Mouse (Mus musculus) adrenal gland, postnatal 25 days (tissue): Measurements from ENCODE around the gene Tbl1xr1. TPM values are rescaled to one million over a fixed set of nuclear protein-coding genes. Genes with fewer than 3 reads are reported as not detected.

ENCODE experiments used
- DNase-seq: peaks from one replicate; pipeline ENCODE4 v3.0.0; 2021; ENCODE audit warnings: mixed read lengths
- total RNA-seq: library from RNA; stranded (reverse); gene quantifications from 2 replicates; pipeline ENCODE4 v1.2.3, GENCODE M21; 2021

Tbl1xr1 gene
- total RNA-seq, 1 experiment from 2014 or later, result 122 TPM

DNA sequence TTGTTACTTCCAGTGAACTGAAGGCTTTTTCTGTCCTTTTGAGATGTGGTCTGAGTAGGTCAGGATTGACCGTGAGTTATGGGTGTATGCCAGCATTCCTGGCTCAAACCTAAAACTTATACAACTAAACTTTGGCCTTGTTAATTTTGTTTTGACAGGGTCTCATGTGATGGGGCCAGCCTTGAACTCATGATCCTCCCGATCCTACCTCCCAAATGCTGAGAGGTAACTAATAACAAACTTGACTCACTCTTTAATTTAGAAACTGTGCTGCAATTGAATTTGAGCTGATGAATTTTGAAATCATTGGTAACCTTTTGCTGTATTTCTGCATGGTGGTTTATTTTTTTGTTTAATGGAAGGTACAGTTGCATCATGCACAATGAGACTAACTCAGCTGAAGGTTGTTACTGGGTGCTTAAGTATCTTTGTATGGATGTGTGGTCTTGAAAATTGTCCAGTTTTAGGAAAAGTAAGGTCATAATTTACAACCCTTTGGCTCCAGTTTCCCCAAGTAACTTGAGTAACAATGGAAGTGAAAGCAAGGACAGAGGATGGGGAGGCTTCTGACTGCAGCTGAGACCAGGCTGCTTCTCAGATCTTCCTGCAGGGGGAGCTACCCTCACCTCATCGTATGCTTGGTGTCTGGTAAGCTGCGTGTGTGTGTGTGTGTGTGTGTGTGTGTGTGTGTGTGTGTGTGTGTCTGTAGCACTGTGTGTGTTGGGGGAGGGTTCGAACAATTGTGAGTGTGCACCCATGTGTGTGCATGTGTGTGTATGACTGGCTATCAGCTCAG, 66.6 kb downstream of the Tbl1xr1 start:
- no peak for DNase-seq

- DNase-seq, result no peak
These were observed 67.8 kb downstream of the Tbl1xr1 start for GRCm38 (mm10) chr3:22144255-22144654.

DNA sequence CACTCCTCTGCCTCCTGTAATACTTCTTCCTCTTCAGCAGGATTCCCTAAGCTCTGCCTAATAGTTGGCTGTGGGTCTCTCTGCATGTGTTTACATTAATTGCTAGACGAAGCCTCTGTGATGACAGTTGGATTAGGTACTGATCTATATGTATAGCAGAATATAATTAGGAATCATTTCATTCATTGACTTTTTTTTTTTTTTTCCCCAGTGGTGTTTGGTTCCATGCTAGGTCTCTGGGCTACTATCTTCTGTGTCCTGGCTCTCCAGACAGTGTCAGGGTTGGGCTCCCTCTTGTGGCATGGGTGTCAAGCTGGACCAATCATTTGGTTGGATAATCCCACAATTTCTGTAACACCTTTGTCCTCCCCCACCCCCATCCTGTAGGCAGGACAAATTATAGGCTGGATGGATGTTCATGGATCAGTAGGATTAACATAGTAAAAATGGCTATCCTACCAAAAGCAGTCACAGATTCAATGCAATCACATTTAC, 71.0 kb downstream of the Tbl1xr1 start:
- DNase-seq, result no peak

DNA sequence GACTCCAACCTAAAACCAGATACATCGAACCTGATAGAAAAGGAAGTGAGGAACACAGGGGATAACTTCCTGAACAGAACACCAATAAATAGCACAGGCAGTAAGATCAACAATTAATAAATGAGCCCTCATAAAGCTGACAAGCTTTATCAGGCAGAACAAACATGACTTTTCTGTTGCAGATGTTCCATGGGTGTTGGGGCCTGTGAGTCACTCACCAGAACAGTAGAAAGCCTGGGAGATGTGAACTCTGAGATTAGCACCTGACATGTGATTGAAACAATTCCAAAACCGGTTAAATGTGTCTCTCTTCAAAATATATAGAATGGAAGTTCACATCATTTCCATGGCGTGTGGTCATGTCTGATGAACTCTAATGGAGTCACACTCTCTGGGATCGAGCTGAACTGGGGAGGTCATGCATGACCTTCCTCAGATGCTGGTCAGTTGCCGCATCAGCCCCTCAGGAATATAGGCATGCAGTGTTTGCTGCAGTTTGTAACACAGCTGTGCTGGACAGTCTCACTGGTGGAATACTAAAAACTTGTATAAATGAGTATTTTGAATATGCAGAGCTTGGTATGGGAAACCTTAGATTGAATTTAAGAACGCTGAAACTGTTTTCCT, 72.0 kb downstream of the Tbl1xr1 start:
- no peak for DNase-seq

GRCm38 (mm10) chr3:22150872-22151530, 74.5 kb downstream of the Tbl1xr1 start:
- no peak for DNase-seq

GRCm38 (mm10) chr3:22152773-22153172, 76.3 kb downstream of the Tbl1xr1 start:
- no peak for DNase-seq

DNA sequence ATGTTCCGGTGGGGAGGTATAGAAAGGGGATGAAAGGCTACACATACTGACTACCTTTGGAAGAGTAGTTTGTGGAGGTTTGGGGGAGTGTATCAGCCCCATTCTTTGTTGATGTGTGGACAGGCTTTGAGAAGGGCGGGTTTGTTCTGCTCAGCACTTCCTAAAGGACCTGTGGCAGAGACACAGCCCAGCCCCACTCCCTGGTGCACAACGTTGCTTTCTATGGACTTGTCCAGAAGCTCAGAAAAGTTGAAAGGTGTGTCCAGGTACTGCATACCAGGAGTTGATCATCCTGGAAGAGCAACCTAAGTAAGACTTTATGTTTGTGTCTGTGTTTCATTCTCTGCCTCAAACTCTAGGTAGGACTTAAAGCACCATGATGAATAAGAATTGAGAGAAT, 78.1 kb downstream of the Tbl1xr1 start:
- DNase-seq, result no peak

- DNase-seq, result no peak
These were observed 79.9 kb downstream of the Tbl1xr1 start for GRCm38 (mm10) chr3:22156397-22156796.

GRCm38 (mm10) chr3:22162948-22163347, 86.5 kb downstream of the Tbl1xr1 start:
- no peak for DNase-seq

DNA sequence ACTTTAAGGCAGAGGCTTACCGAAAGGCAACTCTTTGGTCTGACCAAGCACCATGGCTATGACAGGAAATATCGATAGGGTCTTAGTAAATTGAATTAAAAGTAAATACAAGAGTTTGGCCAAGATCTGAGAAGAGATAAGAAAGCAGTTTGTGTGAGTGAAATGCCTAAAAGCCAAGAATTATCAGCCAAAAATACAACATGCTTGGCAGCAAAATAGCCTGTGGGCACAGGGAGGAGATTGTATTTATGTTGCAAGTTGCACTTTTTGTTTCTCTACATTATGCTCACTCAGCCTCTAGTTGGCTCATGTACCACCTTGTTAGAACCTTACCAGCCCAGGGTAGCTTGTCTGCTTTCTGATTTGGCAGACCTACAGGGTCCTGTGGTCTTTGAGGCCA, 91.4 kb downstream of the Tbl1xr1 start:
- DNase-seq, result no peak

DNA sequence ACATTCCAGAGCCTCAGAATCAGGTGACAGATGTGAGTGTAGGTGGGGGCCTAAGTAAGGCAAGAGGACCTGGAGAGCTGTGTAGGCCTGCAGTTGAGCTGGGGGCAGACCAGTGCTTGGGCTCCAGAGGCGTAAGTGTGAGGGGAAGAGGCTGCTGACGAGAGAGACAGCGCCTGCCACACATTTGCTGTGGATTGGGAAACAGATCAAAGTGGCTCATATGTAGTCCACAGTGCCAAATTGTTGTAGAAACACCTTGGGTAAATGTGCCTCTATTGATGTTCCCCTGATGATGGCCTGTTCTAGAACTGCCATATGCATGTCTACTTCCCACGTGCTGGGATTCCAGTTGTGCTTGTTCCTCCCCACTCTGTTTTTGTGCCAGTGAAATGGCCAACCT, 92.0 kb downstream of the Tbl1xr1 start:
- no peak for DNase-seq

DNA sequence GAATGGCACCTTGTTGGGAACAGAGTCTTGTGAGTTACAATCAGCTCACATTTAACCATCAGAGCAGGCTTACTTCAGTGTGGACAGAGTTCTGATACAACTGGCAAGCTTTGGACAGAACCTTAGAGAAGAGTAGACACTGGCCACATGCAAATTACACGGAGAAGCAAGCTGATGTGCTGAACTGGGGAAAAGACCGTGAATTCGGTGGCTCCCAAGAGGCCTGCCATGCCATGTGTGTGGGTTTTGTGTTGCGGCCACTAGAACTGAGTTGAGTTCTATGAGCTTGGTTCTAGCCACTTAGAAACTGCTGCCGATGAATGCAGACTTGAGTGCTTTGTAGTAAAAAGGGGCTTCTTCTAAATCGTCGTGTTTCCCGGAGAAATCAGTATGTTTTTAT, 95.1 kb downstream of the Tbl1xr1 start:
- no peak for DNase-seq

- DNase-seq, result no peak
These were observed 96.0 kb downstream of the Tbl1xr1 start for GRCm38 (mm10) chr3:22172410-22172809.

- no peak for DNase-seq
These were observed 96.7 kb downstream of the Tbl1xr1 start for GRCm38 (mm10) chr3:22173171-22173570.

DNA sequence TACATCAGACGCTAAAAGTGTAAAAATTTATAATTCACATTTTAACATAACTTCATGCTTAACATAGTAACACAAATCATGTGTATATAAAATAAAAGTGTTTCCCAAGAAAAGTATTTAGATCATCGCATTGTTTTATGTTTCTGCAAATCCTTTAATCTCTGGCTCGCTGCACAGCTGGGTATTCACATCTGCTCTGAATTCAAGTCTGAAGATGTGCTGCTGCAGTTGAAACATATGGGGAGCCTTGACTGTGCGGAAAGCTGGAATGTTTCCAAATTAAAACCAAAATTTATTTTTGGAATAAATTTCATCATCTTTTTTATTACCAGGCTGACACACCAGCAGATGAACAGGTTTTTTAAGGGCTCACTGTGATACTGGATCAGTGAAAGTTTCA, 97.8 kb downstream of the Tbl1xr1 start:
- DNase-seq, result no peak

GRCm38 (mm10) chr3:22180076-22180475, 103.6 kb downstream of the Tbl1xr1 start:
- DNase-seq, result no peak

DNA sequence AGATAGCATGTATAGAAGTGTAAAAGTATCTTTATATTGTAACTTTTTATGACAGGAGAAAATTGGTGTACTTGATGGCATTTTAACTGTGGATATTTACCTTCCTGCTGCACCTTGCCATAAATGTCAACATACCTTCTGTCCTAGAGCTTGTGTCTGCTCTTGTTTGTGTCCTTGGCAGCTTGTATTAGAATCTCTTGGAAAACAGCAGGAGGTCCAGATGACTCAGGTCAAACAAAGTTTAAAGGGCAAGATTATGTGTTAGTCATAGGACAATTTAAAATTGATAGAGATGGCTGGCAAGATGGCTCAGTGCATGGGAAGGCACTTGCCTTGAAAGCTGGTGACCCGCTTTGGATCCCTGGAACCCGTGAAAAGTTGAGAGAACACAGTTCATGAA, 104.6 kb downstream of the Tbl1xr1 start:
- DNase-seq, result no peak

GRCm38 (mm10) chr3:22185265-22185664, 108.8 kb downstream of the Tbl1xr1 start:
- no peak for DNase-seq

DNA sequence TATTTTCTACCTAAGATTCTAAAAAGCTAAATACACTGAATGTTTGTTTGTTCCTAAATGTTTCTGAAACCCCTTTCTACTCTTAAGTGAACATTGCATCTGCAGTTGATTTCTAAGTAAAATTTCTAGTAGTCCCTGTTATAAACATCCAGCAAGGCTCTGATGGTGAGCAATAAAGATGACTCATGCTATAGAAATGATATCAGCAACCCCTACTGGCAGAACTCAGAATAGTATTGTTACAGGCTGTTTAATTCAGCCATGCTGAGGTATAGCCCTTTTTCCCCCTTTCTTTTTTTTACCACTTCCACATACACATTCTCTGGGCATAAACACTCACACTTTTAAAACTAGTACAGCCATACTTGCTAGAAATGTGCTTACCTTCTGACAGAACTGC, 114.0 kb downstream of the Tbl1xr1 start:
- no peak for DNase-seq

- no peak for DNase-seq
These were observed 116.5 kb downstream of the Tbl1xr1 start for GRCm38 (mm10) chr3:22192931-22193330.

DNA sequence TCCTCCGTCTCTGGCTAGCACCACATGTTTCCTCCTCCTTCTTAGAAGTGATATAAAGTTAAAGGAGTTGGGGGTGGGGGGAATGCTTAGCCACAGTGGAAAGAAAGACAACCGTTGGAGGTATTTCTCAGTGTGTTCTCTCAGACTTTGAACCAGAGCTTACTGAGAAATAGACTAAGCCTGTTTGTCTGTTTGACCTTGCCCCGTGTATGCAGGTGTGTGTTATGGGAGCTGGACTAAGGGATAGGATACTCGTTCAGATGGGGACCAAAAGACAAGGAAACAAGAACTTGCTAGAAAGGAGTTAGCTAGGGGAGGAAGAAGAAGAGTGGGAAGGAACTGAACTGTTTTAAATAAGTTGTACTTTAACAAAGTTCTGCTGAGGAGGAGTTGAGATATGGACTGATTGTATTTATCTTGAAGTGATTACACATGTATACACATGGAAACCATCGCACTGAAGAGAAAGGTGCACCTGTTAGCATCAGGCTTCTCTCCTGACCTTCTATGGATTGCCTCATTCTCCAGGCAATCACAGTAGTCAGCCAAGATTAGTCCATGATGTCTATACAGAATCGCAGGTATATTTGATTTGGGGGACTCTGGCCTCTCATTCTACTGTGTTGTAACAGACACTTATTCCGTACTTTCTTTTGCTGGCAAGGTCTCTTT, 117.9 kb downstream of the Tbl1xr1 start:
- no peak for DNase-seq

DNA sequence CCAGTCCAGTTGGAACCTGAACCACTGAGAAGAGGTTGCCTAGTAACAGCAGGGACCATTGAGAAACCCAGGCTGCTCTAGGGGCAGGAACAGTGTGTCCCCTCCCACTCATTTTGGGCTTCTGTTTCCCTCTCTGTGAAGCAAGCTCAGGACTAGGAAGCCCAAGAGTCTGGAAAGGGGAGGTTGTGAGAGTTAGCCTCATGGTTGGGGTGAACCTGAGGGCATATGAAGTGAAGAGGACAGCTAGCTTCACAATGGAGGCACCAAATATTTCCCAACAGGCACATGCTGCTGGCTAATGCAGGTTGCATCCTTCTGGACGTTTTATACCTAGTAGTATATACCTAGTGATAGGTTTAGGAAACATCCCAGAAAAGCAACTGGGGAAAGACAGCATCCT, 122.3 kb downstream of the Tbl1xr1 start:
- no peak for DNase-seq

- no peak for DNase-seq
These were observed 127.7 kb downstream of the Tbl1xr1 start for GRCm38 (mm10) chr3:22204186-22204585.
